Mouse (Mus musculus): ENCODE measurements around the gene Sin3b. TPM values are rescaled to one million over a fixed set of nuclear protein-coding genes. Genes with fewer than 3 reads are reported as not detected.
"Not testable (repeated sequence)": the region's sequence is repeated elsewhere in the genome, so short reads cannot be mapped to it uniquely, and the experiment has no call there.

Sin3b gene
- polyA plus RNA-seq (2015; fragmentation: Nextera tagmentation; extraction: Ambion mirVana): 132 and 150 TPM in 2 replicates

DNA sequence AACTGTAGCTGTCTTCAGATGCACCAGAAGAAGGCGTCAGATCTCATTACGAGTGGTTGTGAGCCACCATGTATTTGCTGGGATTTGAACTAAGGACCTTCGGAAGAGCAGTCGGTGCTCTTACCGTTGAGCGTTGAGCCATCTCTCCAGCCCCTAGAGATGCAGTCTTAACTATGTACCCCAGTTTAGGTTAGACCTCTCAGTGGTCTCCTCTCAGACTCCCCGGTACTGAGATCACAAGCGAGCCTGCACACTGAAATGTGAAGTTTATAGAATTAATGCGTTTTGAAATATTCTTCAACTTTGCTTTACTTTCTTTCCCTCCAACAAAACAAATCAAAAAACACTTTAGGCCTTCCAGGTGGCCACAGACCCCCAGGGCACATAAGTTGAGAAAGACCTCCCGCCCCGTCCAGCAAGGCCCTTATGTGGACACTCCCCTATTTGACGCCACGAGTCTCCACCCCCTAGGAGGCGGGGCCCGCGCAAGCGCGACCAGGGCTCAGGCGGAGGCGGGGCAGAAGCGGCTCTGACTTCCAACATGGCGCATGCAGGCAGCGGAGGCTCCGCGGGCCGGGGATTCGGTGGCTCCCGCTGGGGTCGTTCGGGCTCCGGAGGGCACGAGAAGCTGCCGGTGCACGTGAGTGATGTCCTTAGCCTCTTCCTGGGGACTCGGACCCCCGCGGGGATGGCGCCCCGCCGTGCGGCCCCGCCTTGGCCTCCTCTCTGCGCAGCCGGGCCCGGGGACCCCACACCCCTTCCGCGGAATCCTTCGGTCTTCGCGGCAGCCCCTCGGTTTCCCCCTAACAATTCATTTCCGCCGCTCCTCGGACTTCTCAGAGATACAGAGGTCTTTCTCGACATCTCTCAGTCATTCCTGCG is at the start of gene Sin3b:
Sin3b (plus strand) TSS at position 517 of the 882 bp plus-strand sequence.
- Histone ChIP-seq H3K4me1 (replicated peaks) (peaks cover 9% of the 10 kb centered on the region), H3K4me2 (replicated peaks) (peak within 1 kb of the TSS; percentile 89), H3K27me3 (replicated peaks) (no peaks in the 10 kb centered on the region), H3K9ac (peak within 1 kb of the TSS; percentile 99), H3K4me3 (replicated peaks) (peak within 1 kb of the TSS; percentile 96), H3K9me3 (no peaks in the 10 kb centered on the region), H3K27ac (no peak within 1 kb of the TSS), H3K36me3 (peaks cover 26% of the 10 kb centered on the region)
- ATAC-seq: peak; percentile 99
- 13% methylated on average over 56 of the region's 56 CpGs for WGBS

DNA sequence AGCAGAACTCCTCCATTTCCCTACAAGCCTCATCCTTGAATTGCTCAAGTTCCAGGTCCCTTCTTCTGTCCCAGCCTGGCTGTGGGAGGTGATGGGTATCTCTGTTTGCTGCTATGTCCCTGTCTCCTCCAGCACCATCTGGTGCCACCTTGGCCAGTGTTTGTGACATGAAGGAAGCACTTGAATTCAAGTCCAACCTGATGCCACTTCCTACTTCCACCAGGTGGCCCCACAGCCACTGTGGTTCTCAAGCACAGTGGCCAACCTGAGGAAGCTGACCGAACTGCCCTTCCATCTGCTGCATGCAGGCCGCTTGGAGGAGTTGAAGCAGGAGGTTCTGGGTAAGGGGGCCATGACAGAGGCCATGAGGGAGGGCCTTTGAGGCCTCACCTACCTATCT is 48.9 kb upstream of the Sin3b start:
- H3K4me2 ChIP-seq (replicated peaks): no peak overlapping the region
- 78% methylated on average over 2 of the region's 2 CpGs for WGBS
- no peaks in the 10 kb centered on the region for H3K27me3 ChIP-seq (replicated peaks)
- no peaks in the 10 kb centered on the region for H3K4me1 ChIP-seq (replicated peaks)
- no peak for ATAC-seq
- H3K36me3 ChIP-seq: no peaks in the 10 kb centered on the region
- H3K9me3 ChIP-seq: no peaks in the 10 kb centered on the region
- no peak overlapping the region for H3K4me3 ChIP-seq (replicated peaks)
- H3K9ac ChIP-seq: no peak overlapping the region
- H3K27ac ChIP-seq: no peak overlapping the region

DNA sequence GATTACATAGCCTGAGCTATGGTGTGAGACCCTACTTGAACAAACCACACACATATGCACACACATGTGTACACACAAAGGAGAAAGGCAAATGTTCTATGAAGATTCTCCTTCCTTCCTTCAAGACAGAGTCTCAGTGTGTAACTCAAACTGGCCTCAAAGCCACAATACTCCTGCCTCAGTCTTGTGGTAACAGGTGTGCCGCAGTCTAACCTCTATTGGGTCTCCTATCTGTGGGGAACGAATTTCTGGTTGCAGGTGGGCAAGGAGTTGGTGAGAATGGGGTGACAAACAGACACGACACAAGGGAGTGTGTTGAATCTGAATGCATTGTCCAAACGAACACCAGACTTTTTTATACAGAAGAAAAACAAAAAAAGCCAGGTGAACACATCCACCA is 46.6 kb upstream of the Sin3b start:
- Histone ChIP-seq H3K36me3 (no peaks in the 10 kb centered on the region), H3K27ac (no peak overlapping the region), H3K27me3 (replicated peaks) (no peaks in the 10 kb centered on the region), H3K9me3 (no peaks in the 10 kb centered on the region), H3K4me2 (replicated peaks) (no peak overlapping the region), H3K9ac (no peak overlapping the region), H3K4me1 (replicated peaks) (no peaks in the 10 kb centered on the region), H3K4me3 (replicated peaks) (no peak overlapping the region)
- WGBS: 67% methylated on average over 4 of the region's 4 CpGs
- no peak for ATAC-seq

DNA sequence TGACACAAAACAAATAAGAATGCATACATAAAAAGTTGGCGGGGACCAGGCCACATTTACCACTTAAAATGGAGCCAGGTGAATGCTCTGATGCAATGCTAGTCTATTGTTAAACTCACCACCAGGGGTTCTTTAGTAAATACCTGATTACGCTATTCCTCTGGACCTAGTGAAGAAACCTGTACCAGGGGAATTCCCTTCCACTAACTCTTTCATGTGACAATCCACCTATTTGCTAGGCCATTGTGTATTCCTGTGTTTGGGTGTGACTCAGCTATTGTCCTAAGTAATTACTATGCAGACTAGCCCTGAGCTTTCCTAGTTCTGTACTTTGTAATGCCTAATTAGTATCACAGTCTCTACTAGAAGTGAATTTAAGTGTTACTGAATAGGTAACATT is 46.2 kb upstream of the Sin3b start:
- not testable (repeated sequence) for H3K36me3 ChIP-seq; ATAC-seq; H3K4me2 ChIP-seq (replicated peaks); H3K4me1 ChIP-seq (replicated peaks); H3K9ac ChIP-seq; H3K27ac ChIP-seq; H3K4me3 ChIP-seq (replicated peaks); H3K27me3 ChIP-seq (replicated peaks); H3K9me3 ChIP-seq
- WGBS: 62% methylated on average over 2 of the region's 2 CpGs

DNA sequence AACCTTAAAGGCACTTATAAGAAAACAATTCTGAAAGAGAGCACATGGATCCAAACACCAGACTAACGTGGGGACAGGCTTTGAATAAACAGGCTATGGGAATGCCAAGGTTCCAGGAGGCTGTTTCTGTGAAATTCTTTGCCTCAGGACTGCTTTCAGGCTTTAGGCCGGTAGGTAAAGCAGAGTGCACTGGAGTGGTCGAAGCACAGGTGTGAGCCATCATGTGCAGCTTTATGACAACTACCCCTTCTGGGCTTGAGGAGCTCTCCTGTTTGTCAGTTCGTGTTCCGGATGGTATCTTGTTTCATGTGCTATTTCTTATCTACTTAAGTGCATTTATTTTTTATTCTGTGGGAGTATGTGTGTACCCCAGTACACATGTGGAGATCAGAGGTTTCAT is 45.8 kb upstream of the Sin3b start:
- no peak for ATAC-seq
- no peak overlapping the region for H3K27ac ChIP-seq
- H3K4me2 ChIP-seq (replicated peaks): no peak overlapping the region
- H3K9ac ChIP-seq: no peak overlapping the region
- H3K9me3 ChIP-seq: no peaks in the 10 kb centered on the region
- no peaks in the 10 kb centered on the region for H3K27me3 ChIP-seq (replicated peaks)
- no peaks in the 10 kb centered on the region for H3K4me1 ChIP-seq (replicated peaks)
- no peak overlapping the region for H3K4me3 ChIP-seq (replicated peaks)
- 57% methylated on average over 5 of the region's 5 CpGs for WGBS
- no peaks in the 10 kb centered on the region for H3K36me3 ChIP-seq

DNA sequence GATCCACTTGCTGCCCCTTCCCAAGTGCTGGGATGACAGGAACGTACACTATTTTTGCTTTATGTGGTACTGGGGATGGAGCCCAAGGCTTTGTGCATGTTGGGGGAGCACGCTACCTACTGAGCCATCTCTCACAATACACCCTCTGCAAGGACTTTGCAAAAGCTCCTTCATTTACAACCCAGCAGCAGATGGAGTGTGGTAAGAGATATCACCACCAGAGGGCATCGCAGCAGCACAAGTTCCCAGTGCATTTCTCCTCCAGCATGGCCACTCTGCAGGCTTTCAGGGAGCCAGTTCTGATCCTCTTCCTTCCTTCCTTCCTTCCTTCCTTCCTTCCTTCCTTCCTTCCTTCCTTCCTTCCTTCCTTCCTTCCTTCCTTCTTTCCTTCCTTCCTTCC is 43.0 kb upstream of the Sin3b start:
- WGBS: 6% methylated on average over 3 of the region's 3 CpGs
- no peak overlapping the region for H3K9ac ChIP-seq
- H3K4me2 ChIP-seq (replicated peaks): no peak overlapping the region
- H3K9me3 ChIP-seq: no peaks in the 10 kb centered on the region
- peaks cover 6% of the 10 kb centered on the region; the same call in 1 of the 2 replicates for H3K4me1 ChIP-seq (replicated peaks)
- H3K4me3 ChIP-seq (replicated peaks): no peak overlapping the region
- H3K36me3 ChIP-seq: no peaks in the 10 kb centered on the region
- no peaks in the 10 kb centered on the region for H3K27me3 ChIP-seq (replicated peaks)
- no peak; the same call in 1 of the 2 replicates for ATAC-seq
- H3K27ac ChIP-seq: no peak overlapping the region

DNA sequence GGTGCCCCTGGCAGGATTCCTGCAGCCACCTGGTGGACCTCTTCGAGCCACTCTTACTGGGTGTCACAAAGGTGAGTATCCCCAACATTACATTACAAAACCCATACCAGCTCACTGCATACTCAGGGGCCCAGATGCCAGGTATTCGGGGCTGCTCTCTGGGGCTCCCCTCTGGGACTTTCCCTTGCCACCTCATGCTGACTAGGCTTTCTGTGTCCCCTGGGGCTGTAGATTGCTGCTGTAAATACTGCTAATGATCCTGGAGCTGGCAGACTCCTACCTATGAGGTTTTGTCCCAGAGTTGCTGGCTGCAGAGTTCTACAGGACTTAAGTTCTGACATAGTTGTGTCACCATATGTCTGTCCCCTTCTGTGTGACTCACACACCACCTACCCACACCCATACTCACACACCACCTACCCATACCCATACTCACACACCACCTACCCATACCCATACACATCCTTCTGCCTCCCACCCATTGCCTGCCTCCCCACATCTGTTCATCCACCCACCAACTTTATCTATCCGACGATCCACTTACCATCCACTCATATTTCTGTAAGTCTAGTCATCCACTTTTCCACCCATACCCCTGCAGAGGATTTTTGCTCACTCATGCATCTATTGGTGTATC is 40.9 kb upstream of the Sin3b start:
- 83% methylated on average over 4 of the region's 4 CpGs for WGBS

DNA sequence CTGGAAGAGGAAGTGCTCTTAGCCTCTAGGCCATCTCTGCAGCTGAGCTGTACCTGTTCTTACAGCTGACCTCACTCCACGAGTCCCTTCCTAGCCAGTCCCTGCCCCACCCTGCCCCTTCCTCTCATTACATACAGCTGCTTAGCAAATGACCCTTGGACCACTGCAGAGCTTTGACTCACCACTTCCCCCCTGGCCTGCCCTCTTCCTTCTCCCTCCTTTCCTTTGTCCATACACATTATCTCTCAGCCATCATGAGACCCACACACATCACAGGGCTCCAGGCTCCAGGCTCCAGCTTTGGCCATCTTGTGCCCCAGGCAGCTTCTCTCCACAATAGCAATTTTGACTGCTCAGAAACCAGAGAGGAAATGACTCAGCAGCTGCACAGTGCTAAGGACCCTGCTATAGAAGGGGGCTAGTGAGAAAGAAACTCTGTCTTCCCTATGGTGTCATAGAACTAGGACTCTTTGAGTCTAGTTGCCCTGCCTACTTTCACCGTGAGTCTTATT is 40.0 kb upstream of the Sin3b start:
- Histone ChIP-seq H3K4me1 (replicated peaks) (peaks cover 6% of the 10 kb centered on the region; the same call in 1 of the 2 replicates), H3K36me3 (no peaks in the 10 kb centered on the region), H3K27me3 (replicated peaks) (no peaks in the 10 kb centered on the region), H3K9me3 (no peaks in the 10 kb centered on the region), H3K4me2 (replicated peaks) (no peak overlapping the region), H3K4me3 (replicated peaks) (no peak overlapping the region), H3K9ac (no peak overlapping the region), H3K27ac (no peak overlapping the region)
- 37% methylated on average over 2 of the region's 2 CpGs for WGBS
- ATAC-seq: peak; percentile 86

More for the DNA sequence above, 40.9 kb upstream of the Sin3b start:
- no peaks in the 10 kb centered on the region for H3K9me3 ChIP-seq
- H3K4me2 ChIP-seq (replicated peaks): no peak overlapping the region
- no peaks in the 10 kb centered on the region for H3K36me3 ChIP-seq
- H3K4me3 ChIP-seq (replicated peaks): no peak overlapping the region
- H3K27me3 ChIP-seq (replicated peaks): no peaks in the 10 kb centered on the region
- H3K4me1 ChIP-seq (replicated peaks): peaks cover 6% of the 10 kb centered on the region; the same call in 1 of the 2 replicates
- no peak overlapping the region for H3K27ac ChIP-seq
- ATAC-seq: no peak
- no peak overlapping the region for H3K9ac ChIP-seq

DNA sequence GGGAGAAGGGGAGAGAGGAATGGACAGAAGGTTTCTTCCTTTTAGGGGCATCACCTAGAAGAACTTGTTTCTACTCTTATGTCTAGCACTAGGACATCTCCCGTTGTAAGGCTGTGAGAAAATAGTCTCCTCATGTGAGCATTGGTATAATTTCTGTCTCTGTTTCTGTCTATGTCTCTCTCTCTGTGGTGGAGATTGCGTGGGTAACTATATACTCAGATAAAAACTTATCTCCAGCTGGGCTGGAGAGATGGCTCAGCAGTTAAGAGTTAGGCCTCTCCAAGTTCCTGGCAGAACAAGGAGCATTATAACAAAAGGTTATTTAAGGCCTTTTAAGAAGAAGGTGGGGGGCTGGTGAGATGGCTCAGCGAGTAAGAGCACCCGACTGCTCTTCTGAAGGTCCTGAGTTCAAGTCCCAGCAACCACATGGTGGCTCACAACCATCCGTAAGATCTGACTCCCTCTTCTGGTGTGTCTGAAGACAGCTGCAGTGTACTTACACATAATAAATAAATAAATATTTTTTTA is 39.4 kb upstream of the Sin3b start:
- 85% methylated on average over 5 of the region's 5 CpGs for WGBS
- H3K4me3 ChIP-seq (replicated peaks); H3K9ac ChIP-seq; H3K4me2 ChIP-seq (replicated peaks); H3K36me3 ChIP-seq; ATAC-seq; H3K9me3 ChIP-seq; H3K27ac ChIP-seq; H3K4me1 ChIP-seq (replicated peaks); H3K27me3 ChIP-seq (replicated peaks): not testable (repeated sequence)

DNA sequence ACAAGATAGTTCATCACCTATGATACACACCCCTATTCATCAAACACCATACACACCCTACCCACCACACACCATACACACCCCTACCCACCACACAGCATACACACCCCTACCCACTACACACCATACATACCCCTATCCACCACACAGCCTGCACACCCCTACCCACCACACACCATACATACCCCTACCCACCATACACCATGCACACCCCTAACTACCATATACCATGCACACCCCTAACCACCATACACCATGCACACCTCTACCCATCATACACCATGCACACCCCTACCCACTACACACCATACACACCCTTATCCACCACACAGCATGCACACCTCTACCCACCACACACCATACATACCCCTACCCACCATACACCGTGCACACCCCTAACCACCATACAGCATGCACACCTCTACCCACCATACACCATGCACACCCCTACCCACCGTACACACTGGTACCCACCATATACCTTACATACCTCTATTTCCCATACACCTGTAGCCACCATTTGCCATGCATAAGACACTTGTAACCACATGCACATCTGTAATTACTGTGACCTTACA is 24.6 kb upstream of the Sin3b start:
- ATAC-seq: no peak
- no peak overlapping the region for H3K27ac ChIP-seq
- WGBS: 97% methylated on average over 2 of the region's 2 CpGs

DNA sequence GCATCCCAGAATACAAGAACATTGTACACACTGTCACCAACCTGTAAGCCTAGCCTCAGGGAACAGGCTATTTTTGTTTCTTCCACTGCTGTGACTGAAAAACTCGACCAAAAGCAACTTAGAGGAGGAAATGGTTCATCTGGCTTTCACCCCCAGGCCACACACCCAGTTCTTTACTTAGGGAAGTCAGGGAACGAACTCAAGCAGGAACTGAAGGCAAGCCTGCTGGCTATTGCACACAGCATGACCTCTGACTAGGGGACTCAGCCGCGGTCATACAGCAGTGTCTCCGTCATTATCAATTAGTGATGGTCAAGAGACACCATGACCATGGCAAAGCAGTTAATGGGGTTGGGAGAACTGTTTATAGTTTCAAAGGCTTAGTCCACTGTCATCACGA is 10.5 kb upstream of the Sin3b start:
- no peak for ATAC-seq
- H3K4me3 ChIP-seq (replicated peaks): no peak overlapping the region
- H3K36me3 ChIP-seq: no peaks in the 10 kb centered on the region
- no peak overlapping the region for H3K9ac ChIP-seq
- WGBS: 67% methylated on average over 6 of the region's 6 CpGs
- no peaks in the 10 kb centered on the region for H3K9me3 ChIP-seq
- no peaks in the 10 kb centered on the region for H3K4me1 ChIP-seq (replicated peaks)
- no peaks in the 10 kb centered on the region for H3K27me3 ChIP-seq (replicated peaks)
- H3K27ac ChIP-seq: no peak overlapping the region
- no peak overlapping the region for H3K4me2 ChIP-seq (replicated peaks)

More for the DNA sequence above, 24.6 kb upstream of the Sin3b start:
- Histone ChIP-seq H3K4me1 (replicated peaks) (no peaks in the 10 kb centered on the region), H3K9ac (no peak overlapping the region), H3K4me3 (replicated peaks) (no peak overlapping the region), H3K4me2 (replicated peaks) (no peak overlapping the region), H3K36me3 (no peaks in the 10 kb centered on the region), H3K9me3 (no peaks in the 10 kb centered on the region), H3K27me3 (replicated peaks) (no peaks in the 10 kb centered on the region)

DNA sequence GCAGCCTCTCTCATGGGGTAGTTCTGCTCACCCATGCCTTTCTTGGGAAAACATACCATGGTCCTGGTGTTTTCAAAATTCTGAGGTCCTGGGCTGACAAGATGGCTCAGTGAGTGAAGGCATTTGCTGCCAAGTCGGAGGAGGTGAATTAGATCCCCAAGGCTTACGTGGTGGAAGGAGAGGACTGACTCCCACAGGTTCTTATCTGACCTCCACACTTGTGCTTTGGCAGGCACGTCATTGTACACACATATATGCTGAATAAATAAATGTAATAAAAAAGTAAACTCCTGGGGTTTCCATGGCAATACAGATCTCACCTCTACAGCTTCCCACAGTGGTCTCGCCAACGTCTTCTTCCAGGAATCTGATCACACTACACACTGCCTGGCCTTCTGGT is 6.5 kb upstream of the Sin3b start:
- Histone ChIP-seq H3K27ac (no peak overlapping the region), H3K9me3 (no peaks in the 10 kb centered on the region), H3K4me1 (replicated peaks) (no peaks in the 10 kb centered on the region), H3K4me2 (replicated peaks) (no peak overlapping the region), H3K36me3 (no peaks in the 10 kb centered on the region), H3K4me3 (replicated peaks) (no peak overlapping the region), H3K9ac (no peak overlapping the region), H3K27me3 (replicated peaks) (no peaks in the 10 kb centered on the region)
- WGBS: 73% methylated on average over 5 of the region's 5 CpGs
- no peak for ATAC-seq
